Mouse (Mus musculus) ES-E14 (cell line): ENCODE results near the gene Dpysl4.

Experiments used
- CHD2 ChIP-seq: IDR thresholded peaks from 2 replicates; pipeline ENCODE4 v1.6.1; 2014; ENCODE audit warnings: mild to moderate bottlenecking, low read depth, low read length, inconsistent platforms
- HCFC1 ChIP-seq: IDR thresholded peaks from 2 replicates; pipeline ENCODE4 v1.6.1; 2012; ENCODE audit warnings: low read length, inconsistent platforms, borderline replicate concordance; ENCODE audit not compliant: insufficient read depth
- MAFK ChIP-seq: IDR thresholded peaks from 2 replicates; pipeline ENCODE4 v1.6.1; 2014; ENCODE audit warnings: mild to moderate bottlenecking, low read depth, low read length, inconsistent platforms; ENCODE audit not compliant: insufficient read depth
- ZC3H11A ChIP-seq: IDR thresholded peaks from 2 replicates; pipeline ENCODE4 v1.6.1; 2012; ENCODE audit warnings: low read depth, mild to moderate bottlenecking, inconsistent platforms, low read length, borderline replicate concordance
- ZNF384 ChIP-seq: IDR thresholded peaks from 2 replicates; pipeline ENCODE4 v1.6.1; 2012; ENCODE audit warnings: low read depth, low read length, inconsistent platforms

DNA sequence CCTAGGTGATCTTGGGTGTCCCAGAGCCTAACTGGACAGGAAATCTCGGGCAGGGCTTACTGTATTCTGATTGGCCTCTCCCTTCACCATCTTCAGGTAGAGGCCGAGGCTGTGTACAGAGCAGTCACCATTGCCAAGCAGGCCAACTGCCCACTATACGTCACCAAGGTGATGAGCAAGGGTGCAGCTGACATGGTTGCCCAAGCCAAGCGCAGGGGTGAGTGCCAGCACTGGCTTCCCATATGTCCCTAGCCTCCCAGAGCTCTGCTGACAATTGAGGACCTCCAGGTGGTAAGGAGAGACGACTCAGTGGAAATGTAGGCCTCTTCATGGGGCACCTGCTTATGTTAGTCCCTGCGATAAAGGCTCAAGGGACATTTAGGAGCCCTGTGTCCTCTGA, 9.0 kb downstream of the Dpysl4 start:
- TF ChIP-seq ZC3H11A, result no peak
- no peak for TF ChIP-seq MAFK
- no peak for TF ChIP-seq HCFC1
- no peak for TF ChIP-seq CHD2
- TF ChIP-seq ZNF384, result no peak
